Comparison of ENCODE assay signal across 9 mouse cellular contexts in the genomic region with DNA sequence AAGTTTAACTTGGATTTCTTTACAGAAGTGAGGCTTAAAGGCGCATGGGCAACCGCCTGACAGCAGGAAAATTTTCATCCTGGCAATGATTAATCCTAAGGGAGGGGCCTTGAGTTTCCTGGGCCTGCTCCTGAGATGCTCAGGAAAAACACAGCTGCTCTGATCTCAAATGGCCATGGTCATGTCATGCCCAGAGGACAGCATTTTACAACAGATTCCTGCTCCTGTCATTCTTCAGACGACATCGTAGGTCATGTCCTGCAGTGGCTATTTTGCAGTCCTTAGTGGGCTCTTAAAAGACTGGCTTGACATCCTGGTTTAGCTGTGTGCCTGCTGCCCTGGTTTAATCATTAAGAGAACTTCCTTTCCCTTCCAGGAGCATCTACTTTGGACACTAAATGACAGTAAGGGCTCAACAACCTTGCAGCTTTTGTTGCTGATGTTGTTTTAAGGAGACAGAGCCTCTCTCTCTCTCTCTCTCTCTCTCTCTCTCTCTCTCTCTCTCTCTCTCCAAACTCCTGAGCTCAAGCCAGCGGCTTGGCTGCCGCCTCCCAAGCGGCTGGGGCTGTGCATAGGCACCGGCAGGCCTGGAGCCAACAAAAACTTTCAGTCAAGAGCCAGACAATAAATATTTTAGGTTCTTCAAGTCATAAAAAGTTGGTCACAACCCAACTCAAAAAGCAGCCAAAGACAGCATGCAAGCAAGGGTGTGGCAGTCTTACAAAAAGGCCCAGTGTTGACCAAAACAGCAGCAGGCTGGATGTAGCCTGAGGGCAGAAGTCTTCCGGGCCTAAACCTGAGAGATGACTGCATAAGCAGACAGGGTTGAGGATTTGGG. TPM values are rescaled to one million over a fixed set of nuclear protein-coding genes. Genes with fewer than 3 reads are reported as not detected.
DNase-seq lines count a peak whose midpoint lies in the region; ATAC-seq and TF ChIP-seq lines count a peak whose summit lies in the region.
"Had no signal": no experiment of that assay in that cellular context is flagged by ENCODE, and none has a peak within 500 bp of the region (broad histone marks: within the 10 kb centered on the region; RNA-seq: fewer than 3 reads in every experiment).

No protein-coding gene starts in this region.

- no peak overlapping the region for H3K4me3 ChIP-seq in hindbrain, postnatal 0 days (ENCODE audit: low read length)
- no peak overlapping the region for H3K4me3 ChIP-seq in hindbrain, embryonic 11.5 days (ENCODE audit: low read depth, low read length)
- H3K4me3 ChIP-seq in kidney, embryonic 15.5 days (replicated peaks), result no peak overlapping the region
- no peak overlapping the region for H3K4me3 ChIP-seq in midbrain, embryonic 13.5 days (replicated peaks)
- H3K4me3 ChIP-seq: hindbrain, embryonic 15.5 days had no signal

- 0 out of 2 replicates have a peak, but pooled peaks cover 3% of the 10 kb centered on the region for H3K4me1 ChIP-seq in hindbrain, postnatal 0 days (ENCODE audit: insufficient read depth, low read length)
- H3K4me1 ChIP-seq in hindbrain, embryonic 11.5 days (replicated peaks; ENCODE audit: control insufficient read depth, insufficient read depth, low read length), result no peaks in the 10 kb centered on the region
- peaks cover 43% of the 10 kb centered on the region for H3K4me1 ChIP-seq in kidney, embryonic 15.5 days
- no peaks in the 10 kb centered on the region for H3K4me1 ChIP-seq in midbrain, embryonic 13.5 days (replicated peaks)
- H3K4me1 ChIP-seq: hindbrain, embryonic 15.5 days had no signal

- TF ChIP-seq CTCF in hindbrain, postnatal 0 days (IDR thresholded peaks at IDR 0.05; ENCODE audit: low read depth), result no peak

- DNase-seq in hindbrain, postnatal 0 days (ENCODE audit: low spot score), result peak; percentile 26
- no peak for DNase-seq in hindbrain, embryonic 11.5 days (ENCODE audit: low spot score)
- DNase-seq in gastrocnemius, postnatal 25 days, result peak; percentile 78
- peak; percentile 69 to 87 for DNase-seq in lung, postnatal 4 days
- no peak for DNase-seq in layer of hippocampus, adult 9-10 months (ENCODE audit: low spot score)
- DNase-seq in thymus, postnatal 36 days, result no peak

- H3K9ac ChIP-seq in hindbrain, postnatal 0 days (replicated peaks; ENCODE audit: low read length), result no peak overlapping the region
- H3K9ac ChIP-seq in hindbrain, embryonic 11.5 days (ENCODE audit: low read depth, low read length), result no peak overlapping the region
- H3K9ac ChIP-seq in kidney, embryonic 15.5 days, result no peak overlapping the region
- no peak overlapping the region for H3K9ac ChIP-seq in midbrain, embryonic 13.5 days (replicated peaks)
- H3K9ac ChIP-seq: hindbrain, embryonic 15.5 days had no signal

- no peaks in the 10 kb centered on the region for H3K9me3 ChIP-seq in hindbrain, postnatal 0 days (ENCODE audit: low read length)
- no peaks in the 10 kb centered on the region for H3K9me3 ChIP-seq in hindbrain, embryonic 11.5 days (ENCODE audit: control insufficient read depth, low read length)
- no peaks in the 10 kb centered on the region for H3K9me3 ChIP-seq in kidney, embryonic 15.5 days (replicated peaks)
- no peaks in the 10 kb centered on the region for H3K9me3 ChIP-seq in midbrain, embryonic 13.5 days
- H3K9me3 ChIP-seq: hindbrain, embryonic 15.5 days had no signal

- peaks cover 40% of the 10 kb centered on the region; the same call in 1 of the 2 replicates for H3K36me3 ChIP-seq in hindbrain, postnatal 0 days (ENCODE audit: insufficient read depth, low read length)
- H3K36me3 ChIP-seq in hindbrain, embryonic 11.5 days (ENCODE audit: control insufficient read depth, insufficient read depth, low read length), result 0 out of 2 replicates have a peak, but pooled peaks cover 2% of the 10 kb centered on the region
- peaks cover 40% of the 10 kb centered on the region for H3K36me3 ChIP-seq in kidney, embryonic 15.5 days
- H3K36me3 ChIP-seq in midbrain, embryonic 13.5 days, result peaks cover 84% of the 10 kb centered on the region

- WGBS in hindbrain, postnatal 0 days, result 52% methylated on average over 9 of the region's 9 CpGs
- 65% methylated on average over 9 of the region's 9 CpGs for WGBS in hindbrain, embryonic 11.5 days
- WGBS in kidney, embryonic 15.5 days, result 20% methylated on average over 9 of the region's 9 CpGs
- 84% methylated on average over 9 of the region's 9 CpGs for WGBS in midbrain, embryonic 13.5 days

- H3K27ac ChIP-seq in hindbrain, postnatal 0 days, result no peak overlapping the region
- H3K27ac ChIP-seq in hindbrain, embryonic 11.5 days (ENCODE audit: low read depth, low read length), result no peak overlapping the region
- peak overlapping the region; percentile 81 for H3K27ac ChIP-seq in kidney, embryonic 15.5 days
- no peak overlapping the region for H3K27ac ChIP-seq in midbrain, embryonic 13.5 days

- ATAC-seq in hindbrain, postnatal 0 days, result no peak
- no peak for ATAC-seq in hindbrain, embryonic 11.5 days (ENCODE audit: low FRiP score)
- peak; percentile 70 for ATAC-seq in kidney, embryonic 15.5 days (replicated peaks; ENCODE audit: low FRiP score)
- ATAC-seq in midbrain, embryonic 13.5 days, result no peak

- no peak overlapping the region for H3K4me2 ChIP-seq in hindbrain, postnatal 0 days (ENCODE audit: low read depth, low read length)
- no peak overlapping the region for H3K4me2 ChIP-seq in hindbrain, embryonic 11.5 days (replicated peaks; ENCODE audit: low read depth, low read length)
- H3K4me2 ChIP-seq in kidney, embryonic 15.5 days, result peak overlapping the region; percentile 26; the same call in 1 of the 2 replicates
- no peak overlapping the region for H3K4me2 ChIP-seq in midbrain, embryonic 13.5 days (replicated peaks)
- H3K4me2 ChIP-seq: hindbrain, embryonic 15.5 days had no signal

- no peaks in the 10 kb centered on the region for H3K27me3 ChIP-seq in hindbrain, postnatal 0 days (ENCODE audit: insufficient read depth, low read length)
- no peaks in the 10 kb centered on the region for H3K27me3 ChIP-seq in hindbrain, embryonic 11.5 days (ENCODE audit: control insufficient read depth, insufficient read depth, low read length)
- no peaks in the 10 kb centered on the region for H3K27me3 ChIP-seq in kidney, embryonic 15.5 days
- H3K27me3 ChIP-seq in midbrain, embryonic 13.5 days, result no peaks in the 10 kb centered on the region
- H3K27me3 ChIP-seq: hindbrain, embryonic 15.5 days had no signal

RNA-seq across cellular contexts. Expression of a gene that starts 20.0 kb away (rescaled TPM):
- total RNA-seq in hindbrain, postnatal 0 days (2014; rRNA removed), result 0.42 TPM in 1 of 2 replicates, not detected in the other
- 0.28 and 0.29 TPM in 2 replicates for polyA plus RNA-seq in hindbrain, postnatal 0 days (2015; fragmentation: Nextera tagmentation; extraction: Ambion mirVana)
- polyA plus RNA-seq in hindbrain, embryonic 11.5 days (2014; fragmentation: Nextera tagmentation; extraction: Ambion mirVana), result not detected in 2 replicates
- total RNA-seq in gastrocnemius, postnatal 25 days (2021), result 1 to 10 TPM in 1 of 2 experiments, under 1 TPM in 1; 0.72 to 1.1 TPM
- 12.0 and 12.6 TPM in 2 replicates for polyA plus RNA-seq in kidney, embryonic 15.5 days (2015; fragmentation: Nextera tagmentation; extraction: Ambion mirVana)
- 0.05 and 0.13 TPM in 2 replicates for polyA plus RNA-seq in midbrain, embryonic 13.5 days (2015; fragmentation: Nextera tagmentation; extraction: Ambion mirVana)

RNA-seq across cellular contexts. Expression of a gene that starts 35.3 kb away (rescaled TPM):
- not detected in 2 replicates for total RNA-seq in hindbrain, postnatal 0 days (2014; rRNA removed)
- polyA plus RNA-seq in hindbrain, postnatal 0 days (2015; fragmentation: Nextera tagmentation; extraction: Ambion mirVana), result not detected in 2 replicates
- polyA plus RNA-seq in hindbrain, embryonic 11.5 days (2014; fragmentation: Nextera tagmentation; extraction: Ambion mirVana), result not detected in 2 replicates
- total RNA-seq in gastrocnemius, postnatal 25 days (2021), result not detected
- polyA plus RNA-seq in kidney, embryonic 15.5 days (2015; fragmentation: Nextera tagmentation; extraction: Ambion mirVana), result 37.4 and 43.5 TPM in 2 replicates
- 0.27 TPM in 1 of 2 replicates, not detected in the other for polyA plus RNA-seq in midbrain, embryonic 13.5 days (2015; fragmentation: Nextera tagmentation; extraction: Ambion mirVana)
- polyA plus RNA-seq: hindbrain, embryonic 15.5 days had no signal

Comparison
In these comparisons a context has a peak if more than half of its experiments do, and no peak if none do; other contexts are left out.
1. DNase-seq: peak in hindbrain, postnatal 0 days (single experiment), gastrocnemius, postnatal 25 days (single experiment) and lung, postnatal 4 days (2 of 2); none in hindbrain, embryonic 11.5 days (single experiment), layer of hippocampus, adult 9-10 months (single experiment) and thymus, postnatal 36 days (0 of 2).
2. RNA of a gene that starts 20.0 kb away (polyA plus RNA-seq): 12.0 to 12.6 TPM in kidney, embryonic 15.5 days; 0.28 to 0.29 TPM in hindbrain, postnatal 0 days, 0.05 to 0.13 TPM in midbrain, embryonic 13.5 days and not detected in hindbrain, embryonic 11.5 days; every median in the first group is over 10 times any median in the second.
3. RNA of a gene that starts 35.3 kb away (polyA plus RNA-seq): 37.4 to 43.5 TPM in kidney, embryonic 15.5 days; 0.27 TPM in midbrain, embryonic 13.5 days, not detected in hindbrain, embryonic 11.5 days and not detected in hindbrain, postnatal 0 days; every median in the first group is over 10 times any median in the second.